Mouse (Mus musculus) liver, embryonic 14.5 days (tissue): ENCODE measurements around the gene Ctrb1.

ENCODE experiments used
- CTCF ChIP-seq: IDR thresholded peaks from 2 replicates; pipeline ENCODE4 v1.5.1; 2016; ENCODE audit warnings: antibody characterized with exemption, low read depth, control low read depth
- EP300 ChIP-seq: IDR thresholded peaks from 2 replicates; pipeline ENCODE4 v1.6.1; 2016; ENCODE audit warnings: antibody characterized with exemption, low read depth

GRCm38 (mm10) chr8:111678848-111679247 is 12.0 kb downstream of the Ctrb1 start:
- TF ChIP-seq CTCF (no peak), EP300 (no peak)
